Mouse (Mus musculus) kidney, embryonic 14.5 days (tissue): ENCODE data around the gene Syncrip. TPM values are rescaled to one million over a fixed set of nuclear protein-coding genes. Genes with fewer than 3 reads are reported as not detected.
"Not testable (repeated sequence)": the region's sequence is repeated elsewhere in the genome, so short reads cannot be mapped to it uniquely, and the experiment has no call there.

ENCODE experiments used
- ATAC-seq: fragments of 200-750 bp; cut with Nextera tagmentation; 2 replicates; pipeline ENCODE4 v1.8.0; 2017; ENCODE audit warnings: moderate number of reproducible peaks, mild to moderate bottlenecking, moderate TSS enrichment, moderate library complexity; ENCODE audit not compliant: low FRiP score, low TSS enrichment
- H3K27ac ChIP-seq: fragments of 300-500 bp; sonication (generic); 2 replicates; pipeline ENCODE4 v1.5.1; 2014; ENCODE audit warnings: low read depth, mild to moderate bottlenecking, low read length, moderate library complexity, mixed read lengths
- H3K27me3 ChIP-seq: fragments of 300-500 bp; sonication (generic); 2 replicates; pipeline ENCODE4 v1.6.1; 2014; ENCODE audit warnings: mild to moderate bottlenecking, low read length; ENCODE audit not compliant: control insufficient read depth, insufficient read depth
- H3K36me3 ChIP-seq: fragments of 300-500 bp; sonication (generic); 2 replicates; pipeline ENCODE4 v1.6.1; 2014; ENCODE audit warnings: low read length, mixed read lengths; ENCODE audit not compliant: control insufficient read depth, insufficient read depth
- H3K4me1 ChIP-seq: fragments of 300-500 bp; sonication (generic); 2 replicates; pipeline ENCODE4 v1.6.1; 2014; ENCODE audit warnings: low read length, mixed read lengths; ENCODE audit not compliant: control insufficient read depth, insufficient read depth
- H3K4me2 ChIP-seq: fragments of 300-500 bp; sonication (generic); replicated peaks from 2 replicates; pipeline ENCODE4 v1.6.1; 2014; ENCODE audit warnings: low read depth, mild to moderate bottlenecking, low read length
- H3K4me3 ChIP-seq: fragments of 300-500 bp; sonication (generic); 2 replicates; pipeline ENCODE4 v1.5.1; 2014; ENCODE audit warnings: mild to moderate bottlenecking, low read length
- H3K9ac ChIP-seq: fragments of 300-500 bp; sonication (generic); 2 replicates; pipeline ENCODE4 v1.6.1; 2014; ENCODE audit warnings: low read depth, mild to moderate bottlenecking, low read length, moderate library complexity
- H3K9me3 ChIP-seq: fragments of 300-500 bp; sonication (generic); 2 replicates; pipeline ENCODE4 v1.6.1; 2016; ENCODE audit warnings: low read length; ENCODE audit not compliant: control insufficient read depth
- WGBS: fragments of 180-500 bp; shearing (Covaris S2); extraction: QIAGEN DNeasy Blood & Tissue Kit; methylation state at CpG from one replicate; pipeline ENCODE4 v1.1.7; 2014; 5-methylcytosine and 5-hydroxymethylcytosine counted together
- polyA plus RNA-seq: library from polyadenylated mRNA; unstranded; fragments of >200 nt; fragmentation: Nextera tagmentation; extraction: Ambion mirVana; gene quantifications from 2 replicates; pipeline ENCODE4 v1.2.1, GENCODE M21; 2014

The Syncrip gene
- polyA plus RNA-seq, 1 experiment from 2014 or later, result 153 TPM

GRCm38 (mm10) chr9:88500112-88500511, 17.7 kb upstream of the Syncrip start:
- WGBS, result 78% methylated on average over 2 of the region's 2 CpGs

GRCm38 (mm10) chr9:88492522-88492921, 10.1 kb upstream of the Syncrip start:
- Histone ChIP-seq H3K9ac (no peak overlapping the region), H3K4me2 (no peak overlapping the region), H3K4me1 (no peaks in the 10 kb centered on the region), H3K9me3 (no peaks in the 10 kb centered on the region), H3K4me3 (no peak overlapping the region), H3K27ac (no peak overlapping the region), H3K36me3 (no peaks in the 10 kb centered on the region), H3K27me3 (no peaks in the 10 kb centered on the region)
- 91% methylated on average over 1 of the region's 1 CpGs for whole genome bisulfite sequencing
- ATAC-seq, result no peak

More at GRCm38 (mm10) chr9:88500112-88500511, 17.7 kb upstream of the Syncrip start:
- no peaks in the 10 kb centered on the region for H3K27me3 ChIP-seq
- H3K9ac ChIP-seq, result no peak overlapping the region
- no peak overlapping the region for H3K4me2 ChIP-seq
- no peak for ATAC-seq
- H3K4me3 ChIP-seq, result no peak overlapping the region
- H3K9me3 ChIP-seq, result no peaks in the 10 kb centered on the region
- H3K36me3 ChIP-seq, result no peaks in the 10 kb centered on the region
- no peaks in the 10 kb centered on the region for H3K4me1 ChIP-seq
- H3K27ac ChIP-seq, result no peak overlapping the region

- H3K9me3 ChIP-seq, result no peaks in the 10 kb centered on the region
- no peak overlapping the region for H3K4me3 ChIP-seq
- peaks cover 2% of the 10 kb centered on the region; the same call in 1 of the 2 replicates for H3K36me3 ChIP-seq
- peaks cover 11% of the 10 kb centered on the region for H3K4me1 ChIP-seq
- H3K4me2 ChIP-seq, result no peak overlapping the region
- 53% methylated on average over 6 of the region's 6 CpGs for WGBS
- ATAC-seq, result no peak
- H3K27me3 ChIP-seq, result no peaks in the 10 kb centered on the region
- no peak overlapping the region for H3K9ac ChIP-seq
- H3K27ac ChIP-seq, result no peak overlapping the region
Measured at GRCm38 (mm10) chr9:88484531-88484930, 2.2 kb upstream of the Syncrip start.

- no peaks in the 10 kb centered on the region for H3K9me3 ChIP-seq
- peak overlapping the region; percentile 92 for H3K9ac ChIP-seq
- peak overlapping the region; percentile 55 for H3K4me2 ChIP-seq
- H3K27me3 ChIP-seq, result no peaks in the 10 kb centered on the region
- H3K4me1 ChIP-seq, result peaks cover 11% of the 10 kb centered on the region
- H3K36me3 ChIP-seq, result peaks cover 16% of the 10 kb centered on the region
- peak overlapping the region; percentile 99 for H3K4me3 ChIP-seq
- under 1% methylated on average over 34 of the region's 52 CpGs for WGBS
- no peak for ATAC-seq
- H3K27ac ChIP-seq, result peak overlapping the region; percentile 98
Measured at GRCm38 (mm10) chr9:88482829-88483396, 539 bp upstream of the Syncrip start.

- WGBS, result 0% methylated on average over 25 of the region's 43 CpGs
- H3K27me3 ChIP-seq, result no peaks in the 10 kb centered on the region
- peak; percentile 22 for ATAC-seq
- no peaks in the 10 kb centered on the region for H3K9me3 ChIP-seq
- peak overlapping the region; percentile 99 for H3K4me3 ChIP-seq
- H3K4me2 ChIP-seq, result peak overlapping the region; percentile 78
- peak overlapping the region; percentile 93 for H3K27ac ChIP-seq
- H3K9ac ChIP-seq, result peak overlapping the region; percentile 95
- peaks cover 27% of the 10 kb centered on the region for H3K36me3 ChIP-seq
- H3K4me1 ChIP-seq, result peaks cover 11% of the 10 kb centered on the region
Measured at GRCm38 (mm10) chr9:88481791-88482160, 598 bp downstream of the Syncrip start.

- under 1% methylated on average over 57 of the region's 78 CpGs for WGBS
- Histone ChIP-seq H3K4me1 (peaks cover 11% of the 10 kb centered on the region), H3K36me3 (peaks cover 31% of the 10 kb centered on the region), H3K9me3 (no peaks in the 10 kb centered on the region), H3K9ac (peak overlapping the region; percentile 95), H3K4me3 (peak overlapping the region; percentile 99), H3K27ac (peak overlapping the region; percentile 93), H3K27me3 (no peaks in the 10 kb centered on the region), H3K4me2 (peak overlapping the region; percentile 78)
- ATAC-seq, result no peak; the same call in 1 of the 2 replicates
Measured at GRCm38 (mm10) chr9:88481061-88481790, 1.1 kb downstream of the Syncrip start.

GRCm38 (mm10) chr9:88480120-88480519, 2.3 kb downstream of the Syncrip start:
- ATAC-seq, result no peak
- 2% methylated on average over 1 of the region's 1 CpGs for WGBS
- Histone ChIP-seq H3K27me3 (no peaks in the 10 kb centered on the region), H3K9me3 (no peaks in the 10 kb centered on the region), H3K27ac (no peak overlapping the region), H3K4me3 (peak overlapping the region; percentile 99), H3K4me2 (peak overlapping the region; percentile 78), H3K36me3 (peaks cover 42% of the 10 kb centered on the region), H3K4me1 (peaks cover 11% of the 10 kb centered on the region), H3K9ac (peak overlapping the region; percentile 54; the same call in 1 of the 2 replicates)

- Histone ChIP-seq H3K9me3 (no peaks in the 10 kb centered on the region), H3K27ac (no peak overlapping the region), H3K36me3 (peaks cover 74% of the 10 kb centered on the region), H3K4me3 (no peak overlapping the region), H3K4me2 (no peak overlapping the region), H3K4me1 (peaks cover 7% of the 10 kb centered on the region), H3K9ac (no peak overlapping the region), H3K27me3 (no peaks in the 10 kb centered on the region)
- ATAC-seq, result no peak
- 33% methylated on average over 1 of the region's 1 CpGs for WGBS
Measured at GRCm38 (mm10) chr9:88476138-88476537, 6.2 kb downstream of the Syncrip start.

GRCm38 (mm10) chr9:88461017-88461416, 21.4 kb downstream of the Syncrip start:
- not testable (repeated sequence) for H3K4me1 ChIP-seq, ATAC-seq, H3K27me3 ChIP-seq, H3K9me3 ChIP-seq, H3K27ac ChIP-seq, H3K4me3 ChIP-seq, H3K9ac ChIP-seq, H3K4me2 ChIP-seq
- peaks cover 71% of the 10 kb centered on the region for H3K36me3 ChIP-seq
- 86% methylated on average over 3 of the region's 4 CpGs for WGBS
